Mouse (Mus musculus) adrenal gland, adult (tissue): ENCODE measurements around the gene Atad5.

ENCODE experiments used
- DNase-seq, 2 experiments: peaks; one replicate each; pipeline ENCODE4 v3.0.0; 2022 to 2023; ENCODE audit warnings: low spot score in 1 of 2; ENCODE audit not compliant: inconsistent age in 2 of 2

Gene Atad5

GRCm38 (mm10) chr11:80080826-80081728, 8.1 kb upstream of the Atad5 start, which contains the start of gene Crlf3:
Crlf3 (minus strand) TSS chr11:80080991.
- peak; percentile 95 to 98 for DNase-seq

- DNase-seq = no peak
Observed at GRCm38 (mm10) chr11:80081786-80082319, 7.3 kb upstream of the Atad5 start.

GRCm38 (mm10) chr11:80085356-80086055, 3.7 kb upstream of the Atad5 start:
- DNase-seq = peak in 1 of 2 experiments; percentile 20

GRCm38 (mm10) chr11:80086844-80087243, 2.4 kb upstream of the Atad5 start:
- DNase-seq = peak; percentile 86 to 95

GRCm38 (mm10) chr11:80089817-80090214, 616 bp downstream of the Atad5 start:
- no peak for DNase-seq

GRCm38 (mm10) chr11:80090555-80091164, 1.5 kb downstream of the Atad5 start:
- no peak for DNase-seq

GRCm38 (mm10) chr11:80098444-80099056, 9.3 kb downstream of the Atad5 start:
- no peak for DNase-seq

- DNase-seq = no peak
Observed at GRCm38 (mm10) chr11:80101298-80101697, 12.1 kb downstream of the Atad5 start.

- no peak for DNase-seq
Observed at GRCm38 (mm10) chr11:80104407-80104806, 15.2 kb downstream of the Atad5 start.

GRCm38 (mm10) chr11:80116411-80116810, 27.2 kb downstream of the Atad5 start:
- peak in 1 of 2 experiments; percentile 50 for DNase-seq

- no peak for DNase-seq
Observed at GRCm38 (mm10) chr11:80132050-80132449, 42.9 kb downstream of the Atad5 start.

GRCm38 (mm10) chr11:80134744-80135143, 45.5 kb downstream of the Atad5 start:
- no peak for DNase-seq

GRCm38 (mm10) chr11:80135954-80136683, 46.9 kb downstream of the Atad5 start:
- no peak for DNase-seq

GRCm38 (mm10) chr11:80136786-80137185, 47.6 kb downstream of the Atad5 start:
- DNase-seq = peak; percentile 56 to 64

- DNase-seq = no peak
Observed at GRCm38 (mm10) chr11:80137773-80138172, 48.6 kb downstream of the Atad5 start.

GRCm38 (mm10) chr11:80141825-80142521, 52.8 kb downstream of the Atad5 start, which contains the start of gene Tefm:
Tefm (minus strand) TSS chr11:80142175.
- DNase-seq = peak; percentile 88 to 96

GRCm38 (mm10) chr11:80142872-80143271, 53.7 kb downstream of the Atad5 start:
- DNase-seq = no peak

- DNase-seq = no peak
Observed at GRCm38 (mm10) chr11:80145787-80146275, 56.6 kb downstream of the Atad5 start.

GRCm38 (mm10) chr11:80147748-80148147, 58.5 kb downstream of the Atad5 start:
- no peak for DNase-seq
